Mouse (Mus musculus): ENCODE measurements around the gene Mtmr4. TPM values are rescaled to one million over a fixed set of nuclear protein-coding genes. Genes with fewer than 3 reads are reported as not detected.

Mtmr4 gene
- polyA plus RNA-seq, 1 experiment from 2014 or later = 66.6 TPM

DNA sequence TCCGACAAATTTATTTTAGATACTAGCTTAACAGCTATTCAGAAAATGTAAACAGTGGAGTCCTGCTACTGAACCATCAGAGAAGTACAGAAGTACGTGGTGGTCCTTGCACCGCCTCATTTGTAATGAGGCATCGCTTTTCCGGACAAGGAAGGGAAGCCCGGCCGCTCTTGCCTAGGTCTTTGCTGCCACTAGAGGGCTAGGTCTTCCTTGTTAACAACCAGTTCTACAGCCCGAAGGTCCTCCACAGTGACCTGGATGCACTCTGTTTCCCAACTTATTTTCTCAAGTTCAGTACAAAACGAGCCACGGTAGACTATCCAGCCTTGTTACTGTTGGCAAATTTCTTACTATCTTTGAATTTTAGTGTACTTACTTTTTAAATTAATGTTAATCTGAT, 37.9 kb downstream of the Mtmr4 start:
- Histone ChIP-seq H3K4me3 (replicated peaks) (no peak overlapping the region), H3K27ac (no peak overlapping the region), H3K4me1 (replicated peaks) (no peaks in the 10 kb centered on the region), H3K4me2 (replicated peaks) (no peak overlapping the region), H3K9me3 (no peaks in the 10 kb centered on the region), H3K36me3 (peaks cover 22% of the 10 kb centered on the region), H3K27me3 (no peaks in the 10 kb centered on the region), H3K9ac (replicated peaks) (no peak overlapping the region)
- ATAC-seq = 0 out of 2 replicates have a peak, but pooled peaks have one; percentile 27
- WGBS = 37% methylated on average over 10 of the region's 10 CpGs

DNA sequence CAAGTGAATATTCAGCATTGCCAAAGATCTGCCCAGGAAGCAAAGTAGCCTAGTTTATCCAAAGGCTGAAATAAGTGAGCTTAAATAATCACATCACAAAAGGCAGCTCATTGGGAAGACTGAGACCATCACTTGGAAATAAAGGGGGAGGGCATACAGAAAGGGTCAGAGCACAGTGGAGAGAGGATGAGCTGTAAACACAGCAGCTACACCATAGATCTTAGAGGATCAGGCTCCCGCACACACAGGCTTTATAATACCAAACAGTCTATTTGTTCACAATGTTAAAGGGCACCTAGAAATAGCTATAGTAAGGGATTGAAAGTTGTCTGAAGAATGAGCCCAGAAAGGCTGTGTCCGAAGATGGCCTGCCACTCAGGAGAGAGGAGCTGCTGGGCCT, 46.8 kb downstream of the Mtmr4 start:
- no peaks in the 10 kb centered on the region for H3K27me3 ChIP-seq
- H3K4me3 ChIP-seq (replicated peaks) = peak overlapping the region; percentile 42
- peaks cover 12% of the 10 kb centered on the region for H3K4me1 ChIP-seq (replicated peaks)
- peaks cover 6% of the 10 kb centered on the region for H3K36me3 ChIP-seq
- 10% methylated on average over 2 of the region's 2 CpGs for WGBS
- H3K9me3 ChIP-seq = no peaks in the 10 kb centered on the region
- H3K27ac ChIP-seq = 0 out of 2 replicates have a peak overlapping the region, but pooled peaks have one; percentile 1
- H3K9ac ChIP-seq (replicated peaks) = peak overlapping the region; percentile 73
- H3K4me2 ChIP-seq (replicated peaks) = peak overlapping the region; percentile 70
- ATAC-seq = no peak

DNA sequence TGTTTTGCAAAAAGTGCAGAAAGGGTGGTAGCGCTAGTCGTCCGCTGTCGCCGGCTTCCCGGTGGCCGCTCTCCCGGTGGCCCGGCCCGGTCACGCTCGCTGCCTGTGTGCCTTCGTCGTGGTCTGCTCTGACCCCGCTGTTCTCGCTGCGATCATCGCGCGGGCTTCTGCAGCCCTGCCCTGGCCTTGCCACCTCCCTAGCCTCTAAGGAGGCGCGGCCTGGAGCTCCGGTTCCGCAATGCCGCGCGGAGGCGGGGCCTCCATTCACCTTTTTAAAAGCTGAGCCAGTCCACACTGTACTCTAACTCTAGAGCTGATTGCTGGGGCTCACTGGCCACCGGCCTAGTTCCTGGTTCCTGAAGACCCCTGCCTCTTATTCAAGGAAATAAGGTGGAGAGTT, 47.2 kb downstream of the Mtmr4 start:
- peak overlapping the region; percentile 42 for H3K4me3 ChIP-seq (replicated peaks)
- peaks cover 12% of the 10 kb centered on the region for H3K4me1 ChIP-seq (replicated peaks)

DNA sequence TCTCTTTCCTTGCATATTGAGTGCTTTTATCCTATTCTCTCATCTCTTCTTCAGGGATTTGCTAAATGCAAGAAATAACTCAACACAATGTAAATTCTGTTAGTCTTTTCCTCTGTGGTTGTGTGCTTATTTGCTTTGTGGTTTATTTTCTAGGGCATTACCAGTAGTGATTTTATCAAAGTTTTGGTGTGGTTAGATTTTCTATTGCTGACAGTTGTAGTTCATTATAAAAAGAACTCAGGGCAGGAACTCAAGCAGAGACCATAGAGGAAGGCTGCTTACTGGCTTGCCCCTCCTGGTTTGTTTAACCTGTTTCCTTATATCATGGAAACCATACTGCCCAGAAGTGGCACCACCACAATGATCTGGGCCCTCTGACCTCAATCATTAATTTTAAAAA, 50.9 kb downstream of the Mtmr4 start:
- no peak overlapping the region for H3K27ac ChIP-seq
- H3K4me1 ChIP-seq (replicated peaks) = peaks cover 12% of the 10 kb centered on the region
- ATAC-seq = no peak
- no peaks in the 10 kb centered on the region for H3K27me3 ChIP-seq
- no peak overlapping the region for H3K4me2 ChIP-seq (replicated peaks)
- no peak overlapping the region for H3K4me3 ChIP-seq (replicated peaks)
- H3K9me3 ChIP-seq = no peaks in the 10 kb centered on the region
- H3K9ac ChIP-seq (replicated peaks) = no peak overlapping the region
- no peaks in the 10 kb centered on the region for H3K36me3 ChIP-seq

More for the DNA sequence above, 47.2 kb downstream of the Mtmr4 start:
- Histone ChIP-seq H3K27me3 (no peaks in the 10 kb centered on the region), H3K9me3 (no peaks in the 10 kb centered on the region), H3K9ac (replicated peaks) (peak overlapping the region; percentile 73), H3K36me3 (peaks cover 6% of the 10 kb centered on the region), H3K4me2 (replicated peaks) (peak overlapping the region; percentile 70), H3K27ac (0 out of 2 replicates have a peak overlapping the region, but pooled peaks have one; percentile 1)
- ATAC-seq = peak; percentile 75
- under 1% methylated on average over 29 of the region's 29 CpGs for WGBS

DNA sequence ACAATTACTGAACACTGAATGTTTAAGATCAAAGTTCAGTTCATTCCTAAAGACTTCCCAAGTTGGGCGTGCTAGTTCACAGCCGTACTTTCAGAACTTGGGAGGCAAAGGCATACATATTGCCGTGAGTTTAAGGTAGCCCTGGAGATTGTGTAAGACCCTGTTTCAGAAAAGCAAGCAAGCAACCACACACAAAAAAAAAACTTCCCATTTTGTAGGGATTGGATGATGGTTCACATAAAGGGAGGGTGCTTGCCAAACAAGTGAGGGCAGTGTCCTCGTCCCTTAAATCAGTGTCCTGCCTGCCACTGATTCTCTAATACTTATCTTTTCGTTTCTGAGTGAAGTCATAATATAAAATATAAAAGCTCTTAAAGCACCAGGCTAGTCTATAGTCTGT, 62.7 kb downstream of the Mtmr4 start:
- no peaks in the 10 kb centered on the region for H3K4me1 ChIP-seq (replicated peaks)
- no peak overlapping the region for H3K27ac ChIP-seq
- ATAC-seq = no peak
- no peaks in the 10 kb centered on the region for H3K27me3 ChIP-seq
- H3K36me3 ChIP-seq = no peaks in the 10 kb centered on the region
- 84% methylated on average over 5 of the region's 5 CpGs for WGBS
- no peak overlapping the region for H3K4me2 ChIP-seq (replicated peaks)
- no peaks in the 10 kb centered on the region for H3K9me3 ChIP-seq
- no peak overlapping the region for H3K9ac ChIP-seq (replicated peaks)
- H3K4me3 ChIP-seq (replicated peaks) = no peak overlapping the region

DNA sequence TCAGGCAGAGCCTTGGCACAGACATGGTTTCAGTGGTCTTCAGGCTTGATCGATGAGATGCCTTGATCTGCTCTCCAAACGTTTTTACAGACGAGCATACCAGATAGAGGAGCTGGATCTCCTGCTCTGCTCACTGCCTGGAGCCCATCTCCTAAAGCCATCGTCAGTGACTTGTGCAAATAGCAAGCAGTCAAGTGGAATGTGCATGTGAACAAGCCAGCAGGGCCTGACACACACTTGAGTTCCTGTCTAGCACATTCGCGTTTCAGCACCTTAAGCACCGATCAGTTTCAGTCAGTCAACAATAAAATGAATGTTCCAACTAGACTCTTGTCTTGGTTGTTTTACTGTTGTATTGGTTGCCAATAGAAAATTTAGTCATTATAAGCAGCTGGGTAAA, 67.3 kb downstream of the Mtmr4 start:
- no peak for ATAC-seq
- Histone ChIP-seq H3K4me1 (replicated peaks) (peaks cover 7% of the 10 kb centered on the region), H3K27me3 (peaks cover 19% of the 10 kb centered on the region), H3K4me3 (replicated peaks) (no peak overlapping the region), H3K9ac (replicated peaks) (no peak overlapping the region), H3K9me3 (no peaks in the 10 kb centered on the region), H3K36me3 (no peaks in the 10 kb centered on the region), H3K27ac (no peak overlapping the region), H3K4me2 (replicated peaks) (no peak overlapping the region)
- 78% methylated on average over 7 of the region's 7 CpGs for whole genome bisulfite sequencing

DNA sequence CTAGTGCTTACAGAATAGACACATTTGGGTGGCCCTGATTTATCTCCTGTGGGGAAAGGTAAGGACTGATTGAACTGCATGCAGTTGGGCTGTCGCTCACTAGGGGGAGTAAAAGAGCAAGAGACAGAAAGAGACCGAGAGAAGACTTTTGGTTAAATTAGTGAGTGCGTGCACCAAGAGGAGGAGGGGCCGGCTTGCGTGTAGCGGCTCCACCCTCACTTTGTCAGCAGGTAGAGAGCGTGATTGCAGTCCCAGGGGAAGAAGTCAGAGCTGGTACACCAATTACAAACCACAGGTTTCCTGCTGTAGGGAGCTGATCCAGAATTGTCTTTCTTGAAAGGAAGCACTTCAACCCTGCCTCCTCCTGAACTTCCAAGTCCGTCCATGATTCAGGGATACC, 70.4 kb downstream of the Mtmr4 start, which contains the start of gene Rnf43:
Gene Rnf43 (plus strand): TSS at position 316 of the 400 bp plus-strand sequence.
- no peaks in the 10 kb centered on the region for H3K9me3 ChIP-seq
- peaks cover 7% of the 10 kb centered on the region for H3K4me1 ChIP-seq (replicated peaks)
- WGBS = 0% methylated on average over 8 of the region's 8 CpGs
- H3K27ac ChIP-seq = no peak within 1 kb of the TSS
- peak within 1 kb of the TSS; percentile 37 for H3K4me3 ChIP-seq (replicated peaks)
- no peak for ATAC-seq
- peaks cover 23% of the 10 kb centered on the region for H3K27me3 ChIP-seq
- 0 out of 2 replicates have a peak within 1 kb of the TSS, but pooled peaks have one; percentile 4 for H3K9ac ChIP-seq (replicated peaks)
- peak within 1 kb of the TSS; percentile 61 for H3K4me2 ChIP-seq (replicated peaks)
- no peaks in the 10 kb centered on the region for H3K36me3 ChIP-seq

DNA sequence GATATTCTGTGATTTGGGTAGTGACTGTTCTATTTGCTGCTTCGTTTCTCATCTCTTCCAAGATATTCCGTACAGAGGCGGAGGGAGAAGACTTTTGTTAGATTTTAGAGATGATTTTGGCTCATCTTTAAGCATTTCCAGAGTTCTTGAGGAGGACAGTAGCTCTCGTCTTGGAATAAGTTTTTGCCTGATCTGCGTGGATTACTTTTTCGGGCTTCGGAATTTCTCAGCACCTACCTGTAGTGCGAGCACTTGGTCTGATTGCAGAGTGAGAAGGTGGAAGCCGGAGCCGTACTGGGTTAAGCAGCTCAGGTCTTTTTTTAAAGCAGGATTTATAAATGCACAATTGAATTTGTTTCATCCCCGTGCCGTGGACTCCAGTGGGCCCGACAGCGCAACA, 70.9 kb downstream of the Mtmr4 start:
- Histone ChIP-seq H3K9ac (replicated peaks) (0 out of 2 replicates have a peak overlapping the region, but pooled peaks have one; percentile 4), H3K36me3 (no peaks in the 10 kb centered on the region), H3K9me3 (no peaks in the 10 kb centered on the region), H3K4me3 (replicated peaks) (peak overlapping the region; percentile 37), H3K4me1 (replicated peaks) (peaks cover 7% of the 10 kb centered on the region), H3K27me3 (peaks cover 23% of the 10 kb centered on the region), H3K27ac (no peak overlapping the region), H3K4me2 (replicated peaks) (peak overlapping the region; percentile 61)
- WGBS = 9% methylated on average over 14 of the region's 14 CpGs
- no peak for ATAC-seq

DNA sequence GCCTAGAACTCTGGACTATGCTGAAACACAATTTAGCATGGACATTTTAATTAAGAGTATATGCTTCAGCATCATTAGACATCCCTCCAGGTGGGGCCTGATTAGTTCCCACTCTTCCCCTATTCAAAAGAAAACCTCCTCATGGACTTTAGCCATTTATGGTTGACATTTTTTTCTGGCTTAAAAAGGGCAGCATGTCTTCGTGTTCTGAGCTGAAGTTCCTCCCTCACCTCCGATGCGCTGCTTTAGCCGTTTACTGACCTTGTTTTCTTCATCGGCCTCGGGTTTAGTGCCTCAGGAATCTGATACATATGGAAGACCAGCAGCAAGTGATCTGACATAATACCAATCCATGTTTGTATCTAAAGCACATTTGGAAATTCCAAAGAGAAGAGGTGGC, 72.0 kb downstream of the Mtmr4 start:
- H3K36me3 ChIP-seq = no peaks in the 10 kb centered on the region
- peaks cover 7% of the 10 kb centered on the region for H3K4me1 ChIP-seq (replicated peaks)
- H3K4me2 ChIP-seq (replicated peaks) = no peak overlapping the region
- WGBS = 82% methylated on average over 6 of the region's 6 CpGs
- H3K4me3 ChIP-seq (replicated peaks) = no peak overlapping the region
- H3K27me3 ChIP-seq = peaks cover 23% of the 10 kb centered on the region
- no peak for ATAC-seq
- H3K27ac ChIP-seq = no peak overlapping the region
- no peaks in the 10 kb centered on the region for H3K9me3 ChIP-seq
- H3K9ac ChIP-seq (replicated peaks) = no peak overlapping the region

DNA sequence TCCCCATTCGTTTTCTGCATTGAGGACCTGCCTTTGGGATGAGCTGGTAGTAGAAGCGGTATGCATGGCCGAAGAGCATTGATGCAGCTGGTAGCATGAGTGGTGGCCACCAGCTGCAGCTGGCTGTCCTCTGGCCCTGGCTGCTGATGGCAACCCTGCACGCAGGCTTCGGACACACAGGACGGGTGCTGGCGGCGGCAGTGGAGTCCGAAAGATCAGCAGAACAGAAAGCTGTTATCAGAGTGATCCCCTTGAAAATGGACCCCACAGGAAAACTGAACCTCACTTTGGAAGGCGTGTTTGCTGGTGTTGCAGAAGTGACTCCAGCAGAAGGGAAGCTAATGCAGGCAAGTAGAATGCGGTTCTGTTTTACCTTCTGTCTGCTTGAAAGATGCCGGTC, 72.6 kb downstream of the Mtmr4 start:
- H3K27me3 ChIP-seq = peaks cover 23% of the 10 kb centered on the region
- no peak overlapping the region for H3K4me3 ChIP-seq (replicated peaks)
- no peak overlapping the region for H3K4me2 ChIP-seq (replicated peaks)
- no peaks in the 10 kb centered on the region for H3K36me3 ChIP-seq
- H3K9ac ChIP-seq (replicated peaks) = no peak overlapping the region
- ATAC-seq = no peak
- no peaks in the 10 kb centered on the region for H3K9me3 ChIP-seq
- 83% methylated on average over 12 of the region's 12 CpGs for WGBS
- peaks cover 7% of the 10 kb centered on the region for H3K4me1 ChIP-seq (replicated peaks)
- no peak overlapping the region for H3K27ac ChIP-seq

DNA sequence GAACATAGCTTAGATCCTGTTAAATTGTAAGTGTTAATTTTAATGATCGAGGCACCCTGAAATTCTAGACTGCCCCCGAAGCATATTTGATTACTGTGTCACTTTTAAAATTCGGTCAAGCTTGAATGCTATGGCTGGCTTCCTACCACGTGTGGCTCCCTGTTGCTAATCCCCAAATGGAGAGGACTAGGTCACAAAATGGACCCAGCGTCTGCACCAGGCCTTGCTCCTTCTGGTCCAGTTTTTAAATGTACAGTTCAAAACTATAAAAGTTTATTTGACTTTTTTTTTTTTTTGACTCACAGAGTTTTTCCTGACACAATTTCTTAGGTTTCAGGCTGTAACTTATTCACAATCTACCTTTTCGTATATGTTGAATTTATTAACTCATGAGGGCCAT, 73.3 kb downstream of the Mtmr4 start:
- WGBS = 64% methylated on average over 6 of the region's 6 CpGs
- Histone ChIP-seq H3K4me1 (replicated peaks) (peaks cover 7% of the 10 kb centered on the region), H3K9me3 (no peaks in the 10 kb centered on the region), H3K36me3 (no peaks in the 10 kb centered on the region), H3K27me3 (peaks cover 23% of the 10 kb centered on the region), H3K9ac (replicated peaks) (no peak overlapping the region), H3K27ac (no peak overlapping the region), H3K4me2 (replicated peaks) (no peak overlapping the region), H3K4me3 (replicated peaks) (no peak overlapping the region)
- no peak for ATAC-seq

DNA sequence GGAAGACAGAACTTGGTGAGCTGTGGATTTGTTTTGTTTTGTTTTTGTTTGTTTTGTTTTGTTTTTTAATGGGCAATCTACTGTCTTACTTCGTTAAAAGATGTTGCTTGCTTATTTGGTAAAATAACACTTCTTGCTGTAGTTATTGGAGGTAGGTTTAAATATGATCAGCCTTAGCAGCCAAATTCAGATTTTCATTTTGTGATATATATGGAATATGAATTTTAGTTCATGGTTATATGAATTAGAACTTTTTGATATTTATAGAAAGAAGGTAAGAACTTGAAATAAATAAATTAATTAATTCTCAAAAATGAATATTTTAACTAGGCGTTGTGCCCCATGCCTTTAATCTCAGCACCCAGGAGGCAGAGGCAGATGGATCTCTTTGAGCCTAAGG, 73.7 kb downstream of the Mtmr4 start:
- Histone ChIP-seq H3K9me3 (no peaks in the 10 kb centered on the region), H3K4me2 (replicated peaks) (no peak overlapping the region), H3K27me3 (peaks cover 23% of the 10 kb centered on the region), H3K4me1 (replicated peaks) (peaks cover 7% of the 10 kb centered on the region), H3K4me3 (replicated peaks) (no peak overlapping the region), H3K27ac (no peak overlapping the region), H3K36me3 (no peaks in the 10 kb centered on the region), H3K9ac (replicated peaks) (no peak overlapping the region)
- 81% methylated on average over 2 of the region's 2 CpGs for WGBS
- no peak for ATAC-seq

Data from midbrain, embryonic 13.5 days (tissue).